Mouse (Mus musculus) brain, embryonic 14.5 days (tissue): ENCODE results near the gene Clic3. TPM values are rescaled to one million over a fixed set of nuclear protein-coding genes. Genes with fewer than 3 reads are reported as not detected.

Experiments
- DNase-seq: peaks from one replicate; pipeline ENCODE4 v3.0.0-alpha.2; 2011; ENCODE audit warnings: low read depth
- CTCF ChIP-seq: fragments of 200-500 bp; IDR thresholded peaks from 2 replicates; pipeline ENCODE4 v1.5.1; 2012; ENCODE audit warnings: inconsistent platforms, mild to moderate bottlenecking, moderate library complexity, borderline replicate concordance; ENCODE audit not compliant: insufficient read depth, insufficient read length; ENCODE audit errors: extremely low read depth
- POLR2A ChIP-seq: fragments of 200-500 bp; IDR thresholded peaks from 2 replicates; pipeline ENCODE4 v1.6.1; 2012; ENCODE audit warnings: mild to moderate bottlenecking, inconsistent platforms, borderline replicate concordance; ENCODE audit not compliant: poor library complexity, insufficient read depth, insufficient read length, severe bottlenecking; ENCODE audit errors: extremely low read depth
- polyA plus RNA-seq: library from polyadenylated mRNA; depleted of rRNA; stranded (reverse); fragments of >200 nt; gene quantifications from 2 replicates; pipeline ENCODE4 v1.2.3, GENCODE M21; 2012; rRNA removed

Gene Clic3
- polyA plus RNA-seq, 1 experiment = 1.1 TPM

GRCm38 (mm10) chr2:25505860-25506259 lies 49.2 kb downstream of the Clic3 start:
- no peak for DNase-seq
- TF ChIP-seq POLR2A (no peak), CTCF (no peak)

- DNase-seq = peak; percentile 34
- TF ChIP-seq CTCF (peak; percentile 28; the same call in 1 of the 2 replicates), POLR2A (no peak)
Measured at GRCm38 (mm10) chr2:25506964-25507363, 50.3 kb downstream of the Clic3 start.

Other genes with a start within 250 kb of the Clic3 start
- gene Nelfb, start 245.3 kb upstream of the Clic3 start, polyA plus RNA-seq = 78.9 and 91.3 TPM in 2 replicates
- gene Stpg3, start 242.2 kb upstream of the Clic3 start, polyA plus RNA-seq = not detected in 2 replicates
- gene Fam166a, start 238.1 kb upstream of the Clic3 start, polyA plus RNA-seq = 0.10 and 0.14 TPM in 2 replicates
- 449 and 524 TPM in 2 replicates for gene Tubb4b, start 232.1 kb upstream of the Clic3 start, polyA plus RNA-seq
- not detected in 2 replicates for gene Slc34a3, start 222.5 kb upstream of the Clic3 start, polyA plus RNA-seq
- gene Rnf224, start 220.1 kb upstream of the Clic3 start, polyA plus RNA-seq = not detected in 2 replicates
- gene Rnf208, start 214.6 kb upstream of the Clic3 start, polyA plus RNA-seq = 127 and 148 TPM in 2 replicates
- gene Cysrt1, start 214.4 kb upstream of the Clic3 start, polyA plus RNA-seq = 0.10 and 0.67 TPM in 2 replicates
- 19.1 and 22.6 TPM in 2 replicates for gene AL732309.1, start 210.0 kb upstream of the Clic3 start, polyA plus RNA-seq
- gene Tmem203, start 201.4 kb upstream of the Clic3 start, polyA plus RNA-seq = 26.4 and 32.2 TPM in 2 replicates
- gene Tprn, start 194.2 kb upstream of the Clic3 start, polyA plus RNA-seq = 7.7 and 13.0 TPM in 2 replicates
- 105 and 160 TPM in 2 replicates for gene Ssna1, start 184.4 kb upstream of the Clic3 start, polyA plus RNA-seq
- 131 and 149 TPM in 2 replicates for gene Anapc2, start 184.4 kb upstream of the Clic3 start, polyA plus RNA-seq
- not detected in 2 replicates for gene Tmem210, start 168.7 kb upstream of the Clic3 start, polyA plus RNA-seq
- gene Lrrc26, start 166.9 kb upstream of the Clic3 start, polyA plus RNA-seq = 0.07 TPM in 1 of 2 replicates, not detected in the other
- gene Grin1, start 137.7 kb upstream of the Clic3 start, polyA plus RNA-seq = 24.4 and 47.2 TPM in 2 replicates
- gene Man1b1, start 124.5 kb upstream of the Clic3 start, polyA plus RNA-seq = 22.5 and 37.0 TPM in 2 replicates
- 35.3 and 57.1 TPM in 2 replicates for gene Dpp7, start 100.5 kb upstream of the Clic3 start, polyA plus RNA-seq
- gene Uap1l1, start 91.2 kb upstream of the Clic3 start, polyA plus RNA-seq = 2.4 TPM in 2 replicates
- gene Sapcd2, start 84.5 kb upstream of the Clic3 start, polyA plus RNA-seq = 20.1 and 48.8 TPM in 2 replicates
- 2.2 and 2.3 TPM in 2 replicates for gene Entpd2, start 61.0 kb upstream of the Clic3 start, polyA plus RNA-seq
- 621 and 644 TPM in 2 replicates for gene Npdc1, start 57.5 kb upstream of the Clic3 start, polyA plus RNA-seq
- gene Fut7, start 33.6 kb upstream of the Clic3 start, polyA plus RNA-seq = 0.42 and 0.57 TPM in 2 replicates
- 29.8 and 60.6 TPM in 2 replicates for gene Abca2, start 28.1 kb upstream of the Clic3 start, polyA plus RNA-seq
- gene Paxx, start 4.3 kb downstream of the Clic3 start, polyA plus RNA-seq = 109 and 142 TPM in 2 replicates
- gene Ptgds, start 13.2 kb downstream of the Clic3 start, polyA plus RNA-seq = 60.4 and 73.5 TPM in 2 replicates
- gene Lcn12, start 37.1 kb downstream of the Clic3 start, polyA plus RNA-seq = not detected in 2 replicates
- 27.8 and 61.1 TPM in 2 replicates for gene Fbxw5, start 43.9 kb downstream of the Clic3 start, polyA plus RNA-seq
- 1.9 and 3.6 TPM in 2 replicates for gene C8g, start 44.9 kb downstream of the Clic3 start, polyA plus RNA-seq
- 12.6 and 13.8 TPM in 2 replicates for gene Traf2, start 90.1 kb downstream of the Clic3 start, polyA plus RNA-seq
- 166 and 189 TPM in 2 replicates for gene Edf1, start 101.0 kb downstream of the Clic3 start, polyA plus RNA-seq
- gene Mamdc4, start 118.0 kb downstream of the Clic3 start, polyA plus RNA-seq = 5.0 and 8.2 TPM in 2 replicates
- gene Phpt1, start 118.4 kb downstream of the Clic3 start, polyA plus RNA-seq = 138 and 169 TPM in 2 replicates
- gene Ajm1, start 124.9 kb downstream of the Clic3 start, polyA plus RNA-seq = 24.5 and 30.3 TPM in 2 replicates
- gene Rabl6, start 151.7 kb downstream of the Clic3 start, polyA plus RNA-seq = 86.1 and 87.9 TPM in 2 replicates
- 0.03 and 0.07 TPM in 2 replicates for gene Ccdc183, start 160.8 kb downstream of the Clic3 start, polyA plus RNA-seq
- gene Tmem141, start 165.2 kb downstream of the Clic3 start, polyA plus RNA-seq = 31.7 and 34.8 TPM in 2 replicates
- gene Fcna, start 171.2 kb downstream of the Clic3 start, polyA plus RNA-seq = 0.92 and 0.97 TPM in 2 replicates
- 0.24 TPM in 1 of 2 replicates, not detected in the other for gene Lcn8, start 196.3 kb downstream of the Clic3 start, polyA plus RNA-seq
- gene Lcn5, start 201.1 kb downstream of the Clic3 start, polyA plus RNA-seq = not detected in 2 replicates
- gene Lcn6, start 219.9 kb downstream of the Clic3 start, polyA plus RNA-seq = not detected in 2 replicates
- gene Lcn10, start 225.9 kb downstream of the Clic3 start, polyA plus RNA-seq = not detected in 2 replicates
- not detected in 2 replicates for gene Obp2a, start 243.2 kb downstream of the Clic3 start, polyA plus RNA-seq
- 64.5 and 74.8 TPM in 2 replicates for gene Bmyc, start 249.9 kb downstream of the Clic3 start, polyA plus RNA-seq